Mouse (Mus musculus) lung, postnatal 0 days (tissue): ENCODE measurements around the gene Cntn5. TPM values are rescaled to one million over a fixed set of nuclear protein-coding genes. Genes with fewer than 3 reads are reported as not detected.
"Not testable (repeated sequence)": the region's sequence is repeated elsewhere in the genome, so short reads cannot be mapped to it uniquely, and the experiment has no call there.

ENCODE experiments used
- ATAC-seq: fragments of 200-750 bp; cut with Nextera tagmentation; 2 replicates; pipeline ENCODE4 v1.8.0; 2017; ENCODE audit warnings: moderate library complexity
- DNase-seq: peaks from one replicate; pipeline ENCODE4 v3.0.0-alpha.2; 2016; ENCODE audit warnings: low spot score
- H3K27ac ChIP-seq: fragments of 300-500 bp; sonication (generic); 2 replicates; pipeline ENCODE4 v1.5.1; 2014; ENCODE audit warnings: antibody characterized with exemption, mild to moderate bottlenecking, low read length, mixed read lengths
- H3K27me3 ChIP-seq: fragments of 300-500 bp; sonication (generic); replicated peaks from 2 replicates; pipeline ENCODE4 v1.6.1; 2014; ENCODE audit warnings: low read length, mixed read lengths; ENCODE audit not compliant: insufficient read depth
- H3K36me3 ChIP-seq: fragments of 300-500 bp; sonication (generic); 2 replicates; pipeline ENCODE4 v1.6.1; 2014; ENCODE audit warnings: low read length, mixed read lengths; ENCODE audit not compliant: insufficient read depth
- H3K4me1 ChIP-seq: fragments of 300-500 bp; sonication (generic); 2 replicates; pipeline ENCODE4 v1.6.1; 2014; ENCODE audit warnings: antibody characterized with exemption, low read depth, low read length, mixed read lengths; ENCODE audit not compliant: insufficient read depth
- H3K4me2 ChIP-seq: fragments of 300-500 bp; sonication (generic); replicated peaks from 2 replicates; pipeline ENCODE4 v1.6.1; 2014; ENCODE audit warnings: low read depth, mild to moderate bottlenecking, low read length, moderate library complexity, mixed read lengths
- H3K4me3 ChIP-seq: fragments of 300-500 bp; sonication (generic); 2 replicates; pipeline ENCODE4 v1.5.1; 2014; ENCODE audit warnings: low read depth, low read length
- H3K9ac ChIP-seq: fragments of 300-500 bp; sonication (generic); replicated peaks from 2 replicates; pipeline ENCODE4 v1.6.1; 2014; ENCODE audit warnings: low read depth, mild to moderate bottlenecking
- H3K9me3 ChIP-seq: fragments of 300-500 bp; sonication (generic); 2 replicates; pipeline ENCODE4 v1.6.1; 2016; ENCODE audit warnings: low read length, mixed read lengths
- CTCF ChIP-seq: IDR thresholded peaks from 2 replicates; pipeline ENCODE4 v1.5.1; 2016; ENCODE audit warnings: antibody characterized with exemption, mild to moderate bottlenecking
- EP300 ChIP-seq: IDR thresholded peaks from 2 replicates; pipeline ENCODE4 v1.6.1; 2016; ENCODE audit warnings: antibody characterized with exemption, mild to moderate bottlenecking, control low read depth
- WGBS: fragments of 180-500 bp; shearing (Covaris S2); extraction: QIAGEN DNeasy Blood & Tissue Kit; methylation state at CpG from one replicate; pipeline ENCODE4 v1.1.7; 2014; 5-methylcytosine and 5-hydroxymethylcytosine counted together
- polyA plus RNA-seq: library from polyadenylated mRNA; unstranded; fragments of >200 nt; fragmentation: Nextera tagmentation; extraction: Ambion mirVana; gene quantifications from 2 replicates; pipeline ENCODE4 v1.2.1, GENCODE M21; 2015

Cntn5 gene
- polyA plus RNA-seq, 1 experiment from 2014 or later = not detected

DNA sequence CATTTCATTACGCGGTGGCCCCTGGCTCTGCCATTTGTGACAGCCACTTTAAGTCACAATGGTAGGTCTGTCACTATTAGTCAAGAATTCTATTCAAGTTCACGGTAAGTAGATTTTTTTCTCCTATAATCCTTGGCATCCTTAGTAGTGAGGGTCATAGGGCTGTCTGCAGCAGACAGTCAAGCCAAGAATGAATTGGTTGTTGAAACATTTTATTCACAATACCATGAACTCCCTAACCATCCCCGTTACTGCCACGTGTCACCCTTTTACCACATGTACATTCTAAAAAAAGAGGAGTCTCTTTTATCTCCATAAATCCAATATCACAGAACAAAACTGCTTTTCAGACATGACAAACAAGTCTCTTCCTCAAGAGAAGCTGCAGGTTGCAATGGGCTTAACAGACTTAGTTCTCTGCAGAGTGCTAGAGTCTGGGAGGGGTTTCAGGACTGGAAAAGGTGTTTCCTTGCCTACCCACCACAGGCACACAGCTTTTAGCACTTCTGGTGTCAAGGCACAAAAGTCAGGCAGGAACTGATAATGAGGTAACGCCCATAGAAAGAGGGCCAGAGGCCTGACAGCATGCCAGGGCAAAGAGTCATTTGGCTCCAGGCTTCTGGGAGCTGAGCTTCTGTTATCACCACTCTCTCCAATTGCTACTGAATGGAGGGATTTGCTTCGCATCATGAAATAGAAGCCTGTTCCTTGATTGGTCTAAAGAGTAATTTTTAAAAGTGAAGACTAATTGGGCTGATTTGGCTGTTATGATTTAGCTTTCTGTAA, 259.3 kb downstream of the Cntn5 start:
- no peak overlapping the region for H3K4me2 ChIP-seq

GRCm38 (mm10) chr9:10618036-10618435, 286.5 kb downstream of the Cntn5 start:
- no peak for ATAC-seq

More for the DNA sequence above, 259.3 kb downstream of the Cntn5 start:
- no peak overlapping the region for H3K4me3 ChIP-seq
- no peaks in the 10 kb centered on the region for H3K4me1 ChIP-seq
- no peak overlapping the region for H3K27ac ChIP-seq
- H3K27me3 ChIP-seq = no peaks in the 10 kb centered on the region
- ATAC-seq = no peak
- H3K36me3 ChIP-seq = no peaks in the 10 kb centered on the region
- H3K9me3 ChIP-seq = no peaks in the 10 kb centered on the region
- DNase-seq = no peak
- H3K9ac ChIP-seq = no peak overlapping the region
- 64% methylated on average over 7 of the region's 7 CpGs for WGBS
- TF ChIP-seq CTCF (no peak), EP300 (no peak)

DNA sequence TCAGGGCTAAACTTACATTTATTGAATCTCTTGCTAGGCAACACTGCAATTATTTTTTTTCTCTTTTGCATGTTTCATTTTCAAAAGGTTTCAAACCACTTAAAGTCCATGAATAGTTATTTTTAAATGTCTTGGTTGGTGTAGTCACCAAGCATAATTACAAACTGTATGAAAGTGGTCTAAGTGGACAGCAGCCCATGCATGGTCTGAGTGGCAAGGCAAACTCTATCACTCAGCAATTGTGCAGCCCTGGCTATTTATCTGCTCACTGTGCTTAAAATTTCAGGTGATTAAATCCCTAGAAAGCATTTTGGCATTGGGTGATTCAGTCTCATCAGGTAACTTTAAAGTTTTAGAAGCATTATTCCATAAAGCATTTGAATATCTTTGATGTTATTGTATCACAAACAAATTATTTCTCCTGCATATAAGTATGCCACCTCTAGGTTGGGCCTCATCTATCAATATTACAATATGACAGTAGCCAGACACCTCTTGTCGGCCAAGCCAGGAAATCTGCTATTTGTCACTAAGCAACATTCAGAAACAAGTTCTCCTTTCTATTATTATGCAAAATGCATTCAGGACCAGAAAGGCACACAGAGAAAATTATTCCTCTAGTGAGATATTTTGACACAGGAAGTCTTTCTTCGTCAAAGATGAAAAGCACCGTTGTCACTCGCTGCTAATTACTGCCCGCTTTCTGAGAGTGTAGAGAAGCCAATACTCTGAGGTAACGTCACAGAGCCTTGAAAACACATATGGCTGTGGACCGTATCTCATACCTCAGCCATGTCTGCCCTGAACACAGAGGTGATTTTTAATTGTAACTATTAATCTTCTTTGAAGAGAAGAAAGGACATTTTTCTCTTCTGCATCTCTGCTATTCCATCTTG, 329.0 kb downstream of the Cntn5 start:
- no peak overlapping the region for H3K27ac ChIP-seq
- H3K9me3 ChIP-seq = no peaks in the 10 kb centered on the region
- no peak overlapping the region for H3K4me3 ChIP-seq
- DNase-seq (no peak), ATAC-seq (no peak)
- TF ChIP-seq EP300 = no peak
- TF ChIP-seq CTCF = no peak
- H3K9ac ChIP-seq = no peak overlapping the region
- H3K36me3 ChIP-seq = no peaks in the 10 kb centered on the region
- 78% methylated on average over 7 of the region's 7 CpGs for WGBS
- H3K4me2 ChIP-seq = no peak overlapping the region
- no peaks in the 10 kb centered on the region for H3K27me3 ChIP-seq
- H3K4me1 ChIP-seq = no peaks in the 10 kb centered on the region

More at GRCm38 (mm10) chr9:10618036-10618435, 286.5 kb downstream of the Cntn5 start:
- H3K27ac ChIP-seq = no peak overlapping the region
- H3K27me3 ChIP-seq = no peaks in the 10 kb centered on the region
- no peaks in the 10 kb centered on the region for H3K9me3 ChIP-seq
- WGBS = 65% methylated on average over 5 of the region's 5 CpGs
- no peaks in the 10 kb centered on the region for H3K36me3 ChIP-seq
- H3K9ac ChIP-seq = no peak overlapping the region
- H3K4me2 ChIP-seq = no peak overlapping the region
- no peak for DNase-seq
- H3K4me1 ChIP-seq = no peaks in the 10 kb centered on the region
- H3K4me3 ChIP-seq = no peak overlapping the region
- no peak for TF ChIP-seq CTCF
- no peak for TF ChIP-seq EP300

GRCm38 (mm10) chr9:10569830-10570229, 334.7 kb downstream of the Cntn5 start:
- H3K4me1 ChIP-seq = no peaks in the 10 kb centered on the region
- no peak overlapping the region for H3K9ac ChIP-seq

DNA sequence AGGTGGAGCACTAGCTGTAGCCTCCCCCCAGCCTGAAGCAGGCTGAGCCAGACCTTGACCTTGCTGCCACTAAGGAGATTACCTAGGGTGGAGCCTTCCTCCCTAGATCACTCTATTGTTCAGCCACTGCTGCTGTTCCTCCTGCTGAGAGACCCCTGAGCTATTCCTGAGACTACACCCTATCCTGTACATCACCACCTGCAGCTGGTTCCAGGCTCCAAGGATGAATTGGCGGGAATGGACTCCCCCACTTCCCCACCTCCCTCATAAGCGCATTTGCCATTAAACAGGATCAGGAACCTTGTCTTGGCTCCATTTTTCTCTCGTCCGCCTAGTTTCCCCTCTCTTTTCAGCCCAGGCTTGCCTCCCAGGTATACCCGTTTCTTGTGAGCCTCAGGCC, 363.7 kb downstream of the Cntn5 start:
- not testable (repeated sequence) for ATAC-seq, H3K4me3 ChIP-seq, H3K36me3 ChIP-seq, H3K27ac ChIP-seq, H3K4me2 ChIP-seq, H3K9ac ChIP-seq, H3K9me3 ChIP-seq, H3K27me3 ChIP-seq, H3K4me1 ChIP-seq, DNase-seq
- WGBS = 57% methylated on average over 5 of the region's 5 CpGs

More at GRCm38 (mm10) chr9:10569830-10570229, 334.7 kb downstream of the Cntn5 start:
- no peaks in the 10 kb centered on the region for H3K27me3 ChIP-seq
- no peaks in the 10 kb centered on the region for H3K9me3 ChIP-seq
- no peak for DNase-seq
- no peak overlapping the region for H3K4me2 ChIP-seq
- no peak overlapping the region for H3K4me3 ChIP-seq
- no peak for TF ChIP-seq EP300
- no peak for TF ChIP-seq CTCF
- ATAC-seq = no peak
- no peak overlapping the region for H3K27ac ChIP-seq
- H3K36me3 ChIP-seq = no peaks in the 10 kb centered on the region

- ATAC-seq (no peak), DNase-seq (no peak)
- H3K4me2 ChIP-seq = no peak overlapping the region
- no peaks in the 10 kb centered on the region for H3K4me1 ChIP-seq
- H3K9me3 ChIP-seq = no peaks in the 10 kb centered on the region
- H3K9ac ChIP-seq = no peak overlapping the region
- H3K27ac ChIP-seq = no peak overlapping the region
- no peak overlapping the region for H3K4me3 ChIP-seq
- WGBS = 66% methylated on average over 5 of the region's 5 CpGs
- H3K27me3 ChIP-seq = no peaks in the 10 kb centered on the region
- TF ChIP-seq CTCF = no peak
- no peak for TF ChIP-seq EP300
- no peaks in the 10 kb centered on the region for H3K36me3 ChIP-seq
Measured at GRCm38 (mm10) chr9:10532248-10532647, 372.3 kb downstream of the Cntn5 start.
